Mouse (Mus musculus) intestine, embryonic 15.5 days (tissue): ENCODE data around the gene Mtx1. TPM values are rescaled to one million over a fixed set of nuclear protein-coding genes. Genes with fewer than 3 reads are reported as not detected.

Source experiments
- ATAC-seq: fragments of 200-750 bp; cut with Nextera tagmentation; 2 replicates; pipeline ENCODE4 v1.8.0; 2017; ENCODE audit warnings: moderate TSS enrichment, moderate library complexity
- H3K27ac ChIP-seq: fragments of 300-500 bp; sonication (generic); 2 replicates; pipeline ENCODE4 v1.5.1; 2015; ENCODE audit warnings: mild to moderate bottlenecking, inconsistent platforms
- H3K27me3 ChIP-seq: fragments of 300-500 bp; sonication (generic); replicated peaks from 2 replicates; pipeline ENCODE4 v1.6.1; 2015; ENCODE audit warnings: inconsistent platforms
- H3K36me3 ChIP-seq: fragments of 300-500 bp; sonication (generic); 2 replicates; pipeline ENCODE4 v1.6.1; 2015; ENCODE audit warnings: inconsistent platforms
- H3K4me1 ChIP-seq: fragments of 300-500 bp; sonication (generic); replicated peaks from 2 replicates; pipeline ENCODE4 v1.6.1; 2015; ENCODE audit warnings: inconsistent platforms
- H3K4me2 ChIP-seq: fragments of 300-500 bp; sonication (generic); replicated peaks from 2 replicates; pipeline ENCODE4 v1.6.1; 2015; ENCODE audit warnings: mild to moderate bottlenecking, inconsistent platforms
- H3K4me3 ChIP-seq: fragments of 300-500 bp; sonication (generic); replicated peaks from 2 replicates; pipeline ENCODE4 v1.5.1; 2015; ENCODE audit warnings: inconsistent platforms
- H3K9ac ChIP-seq: fragments of 300-500 bp; sonication (generic); 2 replicates; pipeline ENCODE4 v1.6.1; 2015; ENCODE audit warnings: inconsistent platforms
- H3K9me3 ChIP-seq: fragments of 300-500 bp; sonication (generic); 2 replicates; pipeline ENCODE4 v1.6.1; 2016; ENCODE audit warnings: inconsistent platforms
- WGBS: fragments of 180-500 bp; shearing (Covaris S2); methylation state at CpG from one replicate; pipeline ENCODE4 v1.1.7; 2015; 5-methylcytosine and 5-hydroxymethylcytosine counted together
- polyA plus RNA-seq: library from polyadenylated mRNA; unstranded; fragments of >200 nt; fragmentation: Nextera tagmentation; extraction: Ambion mirVana; gene quantifications from 2 replicates; pipeline ENCODE4 v1.2.1, GENCODE M21; 2015

Gene Mtx1
- polyA plus RNA-seq, 1 experiment from 2014 or later: 214 TPM

DNA sequence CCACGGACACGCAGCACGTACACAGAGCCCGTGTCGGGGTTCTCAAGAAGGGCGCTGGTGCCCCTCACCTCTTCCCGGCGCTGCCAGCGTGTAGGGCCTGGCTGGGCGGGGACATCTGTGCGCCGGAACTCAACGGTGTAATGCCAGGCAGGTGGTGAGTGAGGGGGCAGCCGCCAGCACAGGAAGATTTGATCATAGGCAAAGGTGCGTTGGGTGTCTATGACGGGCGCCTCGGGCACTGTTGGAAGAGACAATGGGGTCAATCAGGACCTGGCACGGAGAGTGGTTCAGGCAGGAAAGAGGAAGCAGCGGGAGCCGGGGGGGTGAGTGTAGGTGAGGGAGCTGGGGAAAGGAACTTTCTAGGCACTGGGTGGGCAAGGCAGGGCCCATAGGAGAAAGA lies 10.8 kb upstream of the Mtx1 start:
- H3K36me3 ChIP-seq: no peaks in the 10 kb centered on the region
- no peaks in the 10 kb centered on the region for H3K9me3 ChIP-seq
- peaks cover 17% of the 10 kb centered on the region; the same call in 1 of the 2 replicates for H3K4me1 ChIP-seq
- H3K4me3 ChIP-seq: no peak overlapping the region
- no peak for ATAC-seq
- WGBS: 92% methylated on average over 21 of the region's 21 CpGs
- H3K27me3 ChIP-seq: no peaks in the 10 kb centered on the region
- no peak overlapping the region for H3K27ac ChIP-seq
- H3K4me2 ChIP-seq: no peak overlapping the region
- no peak overlapping the region for H3K9ac ChIP-seq

GRCm38 (mm10) chr3:89236516-89236915 lies 9.6 kb upstream of the Mtx1 start:
- no peaks in the 10 kb centered on the region for H3K36me3 ChIP-seq
- WGBS: 91% methylated on average over 10 of the region's 10 CpGs

DNA sequence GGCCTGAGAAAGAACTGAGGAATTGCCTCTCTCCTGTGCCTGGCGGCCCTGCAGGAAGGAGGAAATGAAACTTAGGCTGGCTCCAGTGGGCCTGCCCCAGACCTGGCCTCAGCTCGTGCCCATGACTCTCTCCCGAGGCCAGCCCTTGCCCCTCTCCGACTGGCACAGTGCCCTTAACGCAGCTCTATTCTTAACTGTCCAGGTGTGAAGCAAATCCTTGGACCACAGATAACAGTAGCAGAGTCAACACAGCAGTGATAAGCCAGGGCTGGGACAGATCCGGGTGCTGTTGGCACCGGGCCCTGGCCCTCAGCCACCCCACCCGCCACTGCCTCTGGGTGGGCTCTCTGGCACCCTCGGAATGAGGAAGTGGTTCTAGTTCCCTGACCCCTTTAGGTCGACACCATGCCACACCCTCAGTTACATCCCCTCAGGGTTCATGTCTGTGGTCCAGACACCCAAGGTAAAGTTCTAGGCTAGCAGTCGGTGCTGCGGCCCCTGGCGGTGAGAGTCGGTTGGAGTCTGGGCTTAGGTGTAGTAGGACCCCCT lies 6.7 kb upstream of the Mtx1 start:
- Histone ChIP-seq H3K27me3 (no peaks in the 10 kb centered on the region), H3K9ac (no peak overlapping the region), H3K4me1 (peaks cover 22% of the 10 kb centered on the region; the same call in 1 of the 2 replicates), H3K36me3 (no peaks in the 10 kb centered on the region), H3K9me3 (no peaks in the 10 kb centered on the region), H3K4me3 (no peak overlapping the region), H3K27ac (no peak overlapping the region), H3K4me2 (no peak overlapping the region)
- peak; percentile 62 for ATAC-seq
- 63% methylated on average over 14 of the region's 14 CpGs for WGBS

More at GRCm38 (mm10) chr3:89236516-89236915, 9.6 kb upstream of the Mtx1 start:
- no peak for ATAC-seq
- Histone ChIP-seq H3K4me1 (peaks cover 18% of the 10 kb centered on the region; the same call in 1 of the 2 replicates), H3K27ac (no peak overlapping the region), H3K4me2 (no peak overlapping the region), H3K9me3 (no peaks in the 10 kb centered on the region), H3K4me3 (no peak overlapping the region), H3K27me3 (no peaks in the 10 kb centered on the region), H3K9ac (no peak overlapping the region)

GRCm38 (mm10) chr3:89232614-89233013 lies 5.7 kb upstream of the Mtx1 start:
- H3K4me1 ChIP-seq: peaks cover 22% of the 10 kb centered on the region
- no peak overlapping the region for H3K4me2 ChIP-seq
- no peak overlapping the region for H3K4me3 ChIP-seq
- no peaks in the 10 kb centered on the region for H3K36me3 ChIP-seq
- H3K27me3 ChIP-seq: no peaks in the 10 kb centered on the region
- H3K9ac ChIP-seq: no peak overlapping the region
- ATAC-seq: no peak
- H3K27ac ChIP-seq: no peak overlapping the region
- H3K9me3 ChIP-seq: no peaks in the 10 kb centered on the region
- WGBS: 55% methylated on average over 6 of the region's 6 CpGs

GRCm38 (mm10) chr3:89231772-89232275 lies 4.9 kb upstream of the Mtx1 start:
- Histone ChIP-seq H3K4me1 (peaks cover 30% of the 10 kb centered on the region), H3K4me3 (no peak overlapping the region), H3K36me3 (no peaks in the 10 kb centered on the region), H3K27ac (no peak overlapping the region), H3K4me2 (no peak overlapping the region), H3K27me3 (0 out of 2 replicates have a peak, but pooled peaks cover 4% of the 10 kb centered on the region), H3K9ac (no peak overlapping the region), H3K9me3 (no peaks in the 10 kb centered on the region)
- WGBS: 75% methylated on average over 16 of the region's 16 CpGs
- ATAC-seq: no peak

GRCm38 (mm10) chr3:89231345-89231744 lies 4.5 kb upstream of the Mtx1 start:
- 66% methylated on average over 7 of the region's 7 CpGs for WGBS
- Histone ChIP-seq H3K27ac (no peak overlapping the region), H3K4me3 (no peak overlapping the region), H3K9ac (no peak overlapping the region), H3K36me3 (no peaks in the 10 kb centered on the region), H3K9me3 (no peaks in the 10 kb centered on the region), H3K4me2 (no peak overlapping the region), H3K27me3 (0 out of 2 replicates have a peak, but pooled peaks cover 4% of the 10 kb centered on the region), H3K4me1 (peaks cover 35% of the 10 kb centered on the region)
- ATAC-seq: no peak

DNA sequence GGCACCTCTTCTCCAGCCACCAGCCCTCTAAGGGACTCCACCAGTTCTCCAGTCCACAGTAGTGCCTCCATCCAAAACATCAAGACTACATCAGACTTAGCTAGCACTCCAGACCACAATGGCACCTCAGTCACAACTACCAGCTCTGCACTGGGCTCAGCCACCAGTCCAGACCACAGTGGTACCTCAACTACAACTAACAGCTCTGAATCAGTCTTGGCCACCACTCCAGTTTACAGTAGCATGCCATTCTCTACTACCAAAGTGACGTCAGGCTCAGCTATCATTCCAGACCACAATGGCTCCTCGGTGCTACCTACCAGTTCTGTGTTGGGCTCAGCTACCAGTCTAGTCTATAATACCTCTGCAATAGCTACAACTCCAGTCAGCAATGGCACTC lies 3.7 kb upstream of the Mtx1 start:
- Histone ChIP-seq H3K27me3 (0 out of 2 replicates have a peak, but pooled peaks cover 4% of the 10 kb centered on the region), H3K9ac (no peak overlapping the region), H3K4me3 (no peak overlapping the region), H3K9me3 (no peaks in the 10 kb centered on the region), H3K27ac (no peak overlapping the region), H3K4me1 (peaks cover 40% of the 10 kb centered on the region), H3K4me2 (no peak overlapping the region), H3K36me3 (no peaks in the 10 kb centered on the region)
- 83% methylated on average over 2 of the region's 2 CpGs for WGBS
- no peak for ATAC-seq

DNA sequence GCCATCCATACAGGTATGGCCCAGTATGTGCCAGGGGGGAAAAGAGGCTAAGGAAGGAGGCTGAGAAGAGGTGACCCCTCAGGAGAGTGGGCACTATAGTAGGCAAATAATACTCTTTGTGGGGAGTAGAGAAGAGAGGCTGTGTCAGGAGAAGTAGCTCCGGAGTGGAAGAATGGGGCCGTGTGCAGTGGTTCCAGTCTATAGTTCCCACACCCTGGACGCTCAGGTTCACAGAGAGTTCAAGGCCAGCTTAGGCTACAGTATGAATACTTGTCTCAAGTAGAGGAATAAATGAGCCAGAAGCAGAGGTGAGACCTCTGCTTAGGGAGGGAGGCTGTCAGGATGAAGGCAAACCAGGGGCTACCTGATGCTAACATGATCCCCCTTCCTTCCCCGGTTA lies 2.4 kb upstream of the Mtx1 start:
- Histone ChIP-seq H3K9ac (no peak overlapping the region), H3K27ac (no peak overlapping the region), H3K4me1 (peaks cover 40% of the 10 kb centered on the region), H3K4me2 (peak overlapping the region; percentile 84; the same call in 1 of the 2 replicates), H3K27me3 (0 out of 2 replicates have a peak, but pooled peaks cover 4% of the 10 kb centered on the region), H3K4me3 (no peak overlapping the region), H3K9me3 (no peaks in the 10 kb centered on the region), H3K36me3 (no peaks in the 10 kb centered on the region)
- no peak for ATAC-seq
- WGBS: 46% methylated on average over 4 of the region's 4 CpGs

DNA sequence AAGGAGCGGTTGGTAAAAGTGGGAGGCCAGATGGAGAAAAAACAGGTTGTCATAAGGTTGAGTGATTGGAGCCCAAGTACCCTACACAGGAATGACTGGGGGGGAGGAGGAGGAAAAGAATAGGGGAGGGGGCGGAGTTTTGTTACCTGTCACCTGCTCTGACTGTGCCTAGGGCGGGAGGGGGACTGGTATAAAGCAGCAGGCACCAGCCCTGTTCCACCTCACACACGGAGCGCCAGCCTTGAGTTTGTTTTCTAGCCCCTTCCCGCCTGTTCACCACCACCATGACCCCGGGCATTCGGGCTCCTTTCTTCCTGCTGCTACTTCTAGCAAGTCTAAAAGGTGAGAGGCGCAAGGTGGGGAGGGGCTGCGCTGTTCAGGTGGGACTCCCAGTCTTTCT lies 1.9 kb upstream of the Mtx1 start, which contains the start of gene Muc1:
Gene Muc1, plus strand, starts transcription at position 222 of the 400 bp plus-strand sequence.
- peaks cover 39% of the 10 kb centered on the region for H3K4me1 ChIP-seq
- H3K27me3 ChIP-seq: 0 out of 2 replicates have a peak, but pooled peaks cover 4% of the 10 kb centered on the region
- peak within 1 kb of the TSS; percentile 84 for H3K4me2 ChIP-seq
- no peak within 1 kb of the TSS for H3K27ac ChIP-seq
- peak; percentile 22; the same call in 1 of the 2 replicates for ATAC-seq
- H3K9me3 ChIP-seq: no peaks in the 10 kb centered on the region
- H3K36me3 ChIP-seq: no peaks in the 10 kb centered on the region
- peak within 1 kb of the TSS; percentile 44 for H3K4me3 ChIP-seq
- WGBS: 30% methylated on average over 10 of the region's 10 CpGs
- no peak within 1 kb of the TSS for H3K9ac ChIP-seq

DNA sequence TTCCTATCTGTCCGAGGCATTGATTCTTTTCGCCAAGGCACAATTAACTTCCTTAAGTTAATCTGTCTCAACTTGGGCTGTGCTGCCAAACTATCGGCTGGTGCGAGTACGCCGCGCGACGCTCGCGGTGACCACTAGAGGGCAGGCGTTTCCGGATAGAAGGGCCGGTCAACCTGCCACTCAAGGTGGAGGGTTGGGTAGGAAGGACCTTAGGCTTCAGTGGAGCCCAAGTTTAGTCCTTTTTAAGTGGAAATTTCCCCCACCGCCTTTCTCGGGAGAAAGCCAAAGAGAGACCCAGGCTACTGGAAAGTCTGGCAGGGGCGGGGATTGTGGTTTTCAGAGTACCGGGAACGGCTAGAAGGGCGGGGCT lies 1.3 kb upstream of the Mtx1 start:
- ATAC-seq: peak; percentile 78
- peak overlapping the region; percentile 84 for H3K4me2 ChIP-seq
- no peaks in the 10 kb centered on the region for H3K36me3 ChIP-seq
- 0 out of 2 replicates have a peak, but pooled peaks cover 4% of the 10 kb centered on the region for H3K27me3 ChIP-seq
- peak overlapping the region; percentile 44 for H3K4me3 ChIP-seq
- H3K27ac ChIP-seq: no peak overlapping the region
- no peak overlapping the region for H3K9ac ChIP-seq
- H3K4me1 ChIP-seq: peaks cover 32% of the 10 kb centered on the region
- under 1% methylated on average over 20 of the region's 20 CpGs for WGBS
- no peaks in the 10 kb centered on the region for H3K9me3 ChIP-seq

- Histone ChIP-seq H3K9ac (peak overlapping the region; percentile 28; the same call in 1 of the 2 replicates), H3K27me3 (0 out of 2 replicates have a peak, but pooled peaks cover 4% of the 10 kb centered on the region), H3K9me3 (no peaks in the 10 kb centered on the region), H3K4me2 (peak overlapping the region; percentile 84), H3K4me1 (peaks cover 27% of the 10 kb centered on the region), H3K4me3 (peak overlapping the region; percentile 44), H3K27ac (peak overlapping the region; percentile 54; the same call in 1 of the 2 replicates), H3K36me3 (no peaks in the 10 kb centered on the region)
- peak; percentile 73 for ATAC-seq
- 4% methylated on average over 41 of the region's 41 CpGs for WGBS
Observed at GRCm38 (mm10) chr3:89227307-89228179, 655 bp upstream of the Mtx1 start.

DNA sequence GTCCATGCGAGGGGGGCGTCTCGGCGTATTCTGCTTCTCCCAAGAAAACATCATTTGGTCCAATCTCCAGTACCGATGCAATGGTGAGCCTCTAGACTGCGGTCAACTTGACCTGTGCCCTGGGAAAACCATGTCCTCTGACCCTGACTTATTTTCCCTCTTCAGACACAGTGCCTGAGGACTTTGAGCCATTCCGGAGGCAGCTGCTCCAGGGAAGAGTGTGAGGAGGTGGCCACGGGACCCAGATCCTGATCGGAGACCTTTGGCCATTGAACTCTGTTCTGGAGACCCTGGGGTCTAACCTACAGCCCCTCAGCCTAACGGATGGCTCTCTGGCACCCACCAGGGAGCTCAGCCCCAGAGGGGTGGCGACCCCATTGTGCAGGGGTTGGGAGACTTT lies 527 bp downstream of the Mtx1 start:
- peaks cover 27% of the 10 kb centered on the region for H3K4me1 ChIP-seq
- no peaks in the 10 kb centered on the region for H3K9me3 ChIP-seq
- no peak overlapping the region for H3K27ac ChIP-seq
- 38% methylated on average over 11 of the region's 11 CpGs for WGBS
- H3K36me3 ChIP-seq: no peaks in the 10 kb centered on the region
- ATAC-seq: no peak
- H3K27me3 ChIP-seq: 0 out of 2 replicates have a peak, but pooled peaks cover 4% of the 10 kb centered on the region
- H3K4me2 ChIP-seq: peak overlapping the region; percentile 84
- no peak overlapping the region for H3K9ac ChIP-seq
- peak overlapping the region; percentile 44 for H3K4me3 ChIP-seq
